Mouse (Mus musculus) lung, adult 2 months (tissue): Measurements from ENCODE around the gene Ddi2.

Experiments used
- CTCF ChIP-seq: fragments of 200-500 bp; IDR thresholded peaks from 2 replicates; pipeline ENCODE4 v1.5.1; 2011; ENCODE audit warnings: mild to moderate bottlenecking, low read length, control low read depth; ENCODE audit not compliant: insufficient read depth
- POLR2A ChIP-seq: fragments of 200-500 bp; IDR thresholded peaks from 2 replicates; pipeline ENCODE4 v1.6.1; 2011; ENCODE audit warnings: low read depth, mild to moderate bottlenecking, control low read depth, low read length, borderline replicate concordance; ENCODE audit errors: extremely low read depth

DNA sequence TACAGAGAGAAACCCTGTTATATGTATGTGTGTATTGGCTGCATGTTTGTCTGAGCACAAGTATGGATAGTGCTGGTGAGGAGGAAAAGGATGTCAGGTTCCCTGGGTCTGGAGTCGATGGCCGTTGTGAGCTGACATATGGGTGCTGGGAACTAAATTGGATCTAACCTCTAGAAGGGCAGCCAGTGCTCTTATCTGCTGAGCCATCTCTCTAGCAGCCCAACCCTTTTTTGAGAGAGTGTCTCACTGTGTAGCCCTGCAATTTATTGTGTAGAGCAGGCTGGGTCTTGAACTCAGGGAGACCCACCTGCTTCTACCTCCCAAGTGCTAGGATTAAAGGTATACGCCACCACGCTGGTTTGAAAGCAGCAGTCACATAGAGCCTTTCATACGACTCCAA, 2.1 kb upstream of the Ddi2 start:
- TF ChIP-seq CTCF (no peak), POLR2A (no peak)
